Mouse (Mus musculus) CD4-positive helper T cell, adult 2 months (primary cell): ENCODE data around the gene Bclaf3.

Source experiments
- DNase-seq: peaks from one replicate; pipeline ENCODE4 v3.0.0-alpha.2; 2012; ENCODE audit warnings: low read depth, missing footprints, low spot score

Bclaf3 gene

DNA sequence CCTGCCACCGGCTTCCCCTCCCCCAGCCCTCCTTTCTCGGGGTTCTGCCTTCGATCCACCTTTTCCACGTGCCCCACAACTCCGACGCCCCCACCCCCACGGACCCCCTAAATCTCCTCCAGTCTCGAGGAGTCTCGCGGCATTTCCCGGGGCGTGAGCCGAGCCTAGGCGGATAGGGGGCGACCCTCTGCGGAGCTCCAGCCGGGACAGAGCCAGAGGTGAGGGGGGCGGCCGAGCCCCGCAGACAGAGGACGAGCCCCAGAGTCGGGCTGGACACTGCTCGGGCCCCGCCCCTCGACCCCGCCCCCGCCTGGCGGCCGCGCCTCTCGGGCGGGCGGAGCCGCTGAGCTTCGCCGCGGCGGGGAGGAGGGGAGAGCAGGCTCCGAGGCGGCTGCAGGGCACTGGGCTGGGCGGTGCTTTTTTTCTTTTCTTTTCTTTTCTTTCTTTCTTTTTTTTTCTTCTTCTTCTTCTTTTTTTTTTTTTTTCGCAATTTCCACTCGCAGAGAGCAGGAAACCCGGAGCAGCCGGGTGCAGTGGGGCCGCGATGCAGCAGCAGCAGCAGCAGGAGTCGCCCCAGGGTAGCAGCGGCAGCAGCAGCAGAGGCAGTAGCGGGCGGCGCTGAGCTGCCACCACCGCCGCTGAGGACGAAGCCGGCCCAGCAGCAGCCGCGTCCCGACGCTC is 100.6 kb downstream of the Bclaf3 start, which contains the start of gene Sh3kbp1:
Gene Sh3kbp1 (plus strand): TSS at position 366 of the 681 bp plus-strand sequence.
- peak; percentile 76 for DNase-seq

DNA sequence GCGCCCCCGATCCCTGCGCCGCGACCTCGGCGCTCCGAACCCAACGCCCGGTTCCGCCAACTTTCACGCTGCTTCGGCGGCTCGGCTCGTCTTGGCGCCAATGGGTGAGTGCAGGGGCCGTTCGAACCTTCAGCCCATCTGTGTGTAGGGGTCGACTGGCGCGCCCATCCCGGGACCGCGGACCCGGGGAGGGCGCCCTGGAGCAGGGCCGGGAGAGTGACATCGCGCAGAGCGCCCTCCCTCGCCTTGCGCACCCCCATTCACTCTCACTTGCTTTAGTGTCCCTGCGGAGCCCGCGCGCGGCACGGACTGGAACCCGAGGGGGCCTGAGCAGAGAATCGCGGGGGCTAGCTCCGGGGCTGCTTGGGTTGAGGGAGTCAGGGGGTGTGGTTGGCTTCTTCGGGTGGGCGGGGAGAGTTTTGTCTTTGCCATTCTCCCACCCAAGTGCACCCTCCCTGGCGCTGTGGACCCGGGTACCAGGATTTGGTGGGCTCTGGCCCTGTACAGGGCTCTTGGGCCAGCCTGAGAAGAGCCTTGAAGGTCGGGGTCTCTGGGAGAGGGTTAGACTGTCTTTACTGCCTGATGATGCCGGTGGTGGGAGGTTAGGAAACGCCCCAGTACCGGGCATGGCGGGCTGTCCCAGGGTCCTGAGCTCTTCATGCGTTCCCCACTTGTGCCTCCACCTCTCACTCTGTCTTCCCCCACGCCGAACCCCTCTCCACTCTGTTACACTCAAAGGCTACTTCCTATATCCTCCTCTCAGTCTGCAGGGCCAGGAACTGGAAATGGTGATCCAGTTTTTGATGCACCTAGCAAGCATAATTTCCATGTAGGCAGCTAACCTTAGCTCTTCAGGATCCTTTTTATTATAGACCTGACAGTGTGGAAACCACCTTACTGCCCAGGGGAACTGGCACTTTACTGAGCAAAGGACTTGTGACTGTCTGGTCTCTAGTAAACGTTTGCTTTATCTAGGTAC is 101.4 kb downstream of the Bclaf3 start:
- DNase-seq, result peak; percentile 10

DNA sequence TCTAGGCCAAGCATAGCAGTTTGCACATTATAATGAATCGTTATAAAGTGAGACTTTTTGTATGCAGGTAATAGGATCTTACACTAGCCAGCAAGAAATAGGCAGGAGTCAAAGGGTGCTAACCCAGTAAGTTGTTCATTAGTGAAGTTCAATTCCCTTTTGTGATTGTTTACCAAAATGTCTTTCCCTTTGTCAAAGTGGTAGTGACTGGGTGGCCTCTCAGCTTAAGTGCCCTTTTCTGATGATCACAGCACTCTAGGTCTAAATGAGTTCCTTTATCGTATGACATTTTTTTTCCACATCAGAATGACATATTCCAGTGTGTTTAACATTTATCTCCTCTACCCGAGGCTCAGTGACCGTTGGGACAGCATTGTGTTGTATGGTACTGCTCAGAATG is 102.1 kb downstream of the Bclaf3 start:
- DNase-seq, result no peak

DNA sequence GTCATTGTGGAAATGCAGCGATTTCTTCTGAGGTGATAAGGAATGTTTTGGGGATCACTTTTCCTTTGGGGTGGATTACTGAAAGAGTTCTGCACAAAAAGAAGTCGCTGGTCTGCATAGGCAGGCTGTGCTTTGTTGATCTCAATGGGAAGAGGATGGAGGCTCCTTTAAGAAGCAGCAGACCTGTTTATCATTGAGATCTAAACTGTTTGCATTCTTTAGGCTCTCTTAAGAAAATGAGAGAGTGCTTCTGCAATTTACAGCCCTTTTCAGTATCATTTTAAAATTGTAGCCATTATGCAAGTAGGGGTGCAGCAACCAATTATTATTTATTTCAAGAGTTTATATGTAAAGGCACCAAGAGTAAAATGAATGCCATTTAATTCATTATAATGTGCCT is 102.7 kb downstream of the Bclaf3 start:
- DNase-seq, result no peak

DNA sequence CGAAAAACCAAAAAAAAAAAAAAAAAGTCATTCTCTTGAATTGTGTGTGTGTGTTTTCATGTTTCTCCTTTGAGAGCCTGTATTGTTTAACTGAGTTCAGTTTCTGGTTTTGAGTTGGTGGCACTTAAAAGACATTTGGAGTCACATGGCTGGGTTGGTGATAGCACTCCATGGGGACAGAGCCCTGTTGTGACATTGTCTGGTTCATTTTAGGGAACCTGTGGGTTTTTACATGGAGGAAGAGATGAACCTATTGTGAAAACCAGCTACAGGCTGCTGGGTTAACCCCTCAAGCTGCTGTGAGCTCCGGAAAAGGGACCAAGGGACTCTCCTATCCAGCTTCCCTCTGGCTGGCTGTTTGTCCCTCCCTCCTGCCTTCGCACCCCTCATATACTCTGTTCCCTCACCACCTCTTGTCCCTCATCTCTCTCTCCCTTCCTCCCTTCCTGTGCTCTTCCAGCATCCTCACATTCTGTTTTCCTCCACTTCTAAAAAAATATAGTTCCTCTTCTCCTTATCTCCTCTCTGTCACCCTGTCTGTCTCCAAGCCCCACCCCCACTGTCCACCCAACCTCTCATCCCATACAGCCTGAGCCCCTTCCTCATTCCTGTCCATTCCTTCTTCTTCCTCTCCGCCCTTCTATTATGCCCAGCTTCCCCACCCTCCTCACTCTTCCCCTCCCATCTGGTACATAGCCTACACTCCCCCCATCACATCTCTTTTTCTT is 112.2 kb downstream of the Bclaf3 start:
- no peak for DNase-seq

DNA sequence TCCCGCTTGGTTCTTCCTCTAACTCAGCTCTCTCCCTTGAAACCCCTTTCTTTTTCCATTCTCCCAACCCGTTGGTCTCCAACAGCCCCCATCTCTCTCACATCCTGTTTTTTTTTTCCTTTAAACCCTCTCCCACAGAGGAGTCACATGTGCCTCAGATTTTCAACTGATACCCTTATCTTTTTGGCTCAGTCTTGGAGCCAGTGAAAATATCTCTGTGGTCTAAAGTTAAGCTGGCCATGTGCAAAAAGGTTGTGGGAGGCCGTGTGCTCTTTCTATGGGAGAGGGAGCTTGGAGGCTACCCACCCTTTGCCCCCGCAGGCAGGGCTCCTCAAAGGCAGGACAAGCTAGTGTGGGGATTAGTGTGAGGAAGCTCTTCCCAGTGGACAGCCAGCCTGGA is 113.5 kb downstream of the Bclaf3 start:
- no peak for DNase-seq
